Mouse (Mus musculus) ES-E14 (cell line): ENCODE results near the gene Arhgap30.

Experiments used
- HCFC1 ChIP-seq: IDR thresholded peaks from 2 replicates; pipeline ENCODE4 v1.6.1; 2012; ENCODE audit warnings: low read length, inconsistent platforms, borderline replicate concordance; ENCODE audit not compliant: insufficient read depth
- ZNF384 ChIP-seq: IDR thresholded peaks from 2 replicates; pipeline ENCODE4 v1.6.1; 2012; ENCODE audit warnings: low read depth, low read length, inconsistent platforms

GRCm38 (mm10) chr1:171447692-171448091 lies 58.9 kb downstream of the Arhgap30 start:
- TF ChIP-seq HCFC1 (no peak), ZNF384 (no peak)
